Mouse (Mus musculus) embryonic facial prominence, embryonic 11.5 days (tissue): Measurements from ENCODE around the gene Rdh5. TPM values are rescaled to one million over a fixed set of nuclear protein-coding genes. Genes with fewer than 3 reads are reported as not detected.
A peak's percentile ranks its signal among the peaks of the same experiment; 100 is the strongest.

Experiments used
- ATAC-seq: fragments of 200-750 bp; cut with Nextera tagmentation; replicated peaks from 2 replicates; pipeline ENCODE4 v1.8.0; 2017; ENCODE audit warnings: low read depth; ENCODE audit not compliant: insufficient number of reproducible peaks, low FRiP score, low TSS enrichment
- DNase-seq: peaks from one replicate; pipeline ENCODE4 v3.0.0-alpha.2; 2015; ENCODE audit warnings: low spot score
- H3K27ac ChIP-seq: fragments of 300-500 bp; sonication (generic); replicated peaks from 2 replicates; pipeline ENCODE4 v1.5.1; 2014; ENCODE audit warnings: mild to moderate bottlenecking, low read depth, low read length, control low read depth
- H3K27me3 ChIP-seq: fragments of 300-500 bp; sonication (generic); 2 replicates; pipeline ENCODE4 v1.6.1; 2014; ENCODE audit warnings: mild to moderate bottlenecking, low read length, moderate library complexity, mixed read lengths; ENCODE audit not compliant: control insufficient read depth, insufficient read depth
- H3K36me3 ChIP-seq: fragments of 300-500 bp; sonication (generic); replicated peaks from 2 replicates; pipeline ENCODE4 v1.6.1; 2014; ENCODE audit warnings: low read depth, mild to moderate bottlenecking, low read length, moderate library complexity, mixed read lengths; ENCODE audit not compliant: control insufficient read depth, insufficient read depth
- H3K4me1 ChIP-seq: fragments of 300-500 bp; sonication (generic); 2 replicates; pipeline ENCODE4 v1.6.1; 2014; ENCODE audit warnings: low read length, mixed read lengths; ENCODE audit not compliant: control insufficient read depth, insufficient read depth
- H3K4me2 ChIP-seq: fragments of 300-500 bp; sonication (generic); 2 replicates; pipeline ENCODE4 v1.6.1; 2014; ENCODE audit warnings: low read depth, mild to moderate bottlenecking, control low read depth, low read length, moderate library complexity
- H3K4me3 ChIP-seq: fragments of 300-500 bp; sonication (generic); 2 replicates; pipeline ENCODE4 v1.5.1; 2014; ENCODE audit warnings: low read depth, low read length, control low read depth
- H3K9ac ChIP-seq: fragments of 300-500 bp; sonication (generic); replicated peaks from 2 replicates; pipeline ENCODE4 v1.6.1; 2014; ENCODE audit warnings: mild to moderate bottlenecking, control low read depth, low read length
- H3K9me3 ChIP-seq: fragments of 300-500 bp; sonication (generic); replicated peaks from 2 replicates; pipeline ENCODE4 v1.6.1; 2016; ENCODE audit warnings: mild to moderate bottlenecking, low read length, inconsistent platforms, mixed read lengths; ENCODE audit not compliant: control insufficient read depth
- WGBS: fragments of 180-500 bp; shearing (Covaris S2); extraction: QIAGEN DNeasy Blood & Tissue Kit; methylation state at CpG from one replicate; pipeline ENCODE4 v1.1.7; 2014; 5-methylcytosine and 5-hydroxymethylcytosine counted together
- polyA plus RNA-seq: library from polyadenylated mRNA; unstranded; fragments of >200 nt; fragmentation: Nextera tagmentation; extraction: Ambion mirVana; gene quantifications from 2 replicates; pipeline ENCODE4 v1.2.1, GENCODE M21; 2014

Gene Rdh5
- polyA plus RNA-seq, 1 experiment from 2014 or later: 9.2 TPM

GRCm38 (mm10) chr10:128923013-128923691 lies 464 bp upstream of the Rdh5 start:
- Histone ChIP-seq H3K4me2 (peak overlapping the region; percentile 69), H3K9ac (peak overlapping the region; percentile 73), H3K27ac (peak overlapping the region; percentile 54), H3K36me3 (no peaks in the 10 kb centered on the region; the same call in 1 of the 2 replicates), H3K27me3 (no peaks in the 10 kb centered on the region), H3K4me3 (peak overlapping the region; percentile 86), H3K9me3 (no peaks in the 10 kb centered on the region), H3K4me1 (no peaks in the 10 kb centered on the region; the same call in 1 of the 2 replicates)
- WGBS: under 1% methylated on average over 42 of the region's 42 CpGs
- DNase-seq: peak; percentile 91
- ATAC-seq: peak; percentile 92

- WGBS: 71% methylated on average over 16 of the region's 16 CpGs
- Histone ChIP-seq H3K36me3 (no peaks in the 10 kb centered on the region; the same call in 1 of the 2 replicates), H3K9ac (peak overlapping the region; percentile 73), H3K4me3 (peak overlapping the region; percentile 86), H3K4me2 (peak overlapping the region; percentile 69), H3K4me1 (no peaks in the 10 kb centered on the region; the same call in 1 of the 2 replicates), H3K9me3 (no peaks in the 10 kb centered on the region), H3K27ac (no peak overlapping the region), H3K27me3 (no peaks in the 10 kb centered on the region)
- DNase-seq (no peak), ATAC-seq (no peak)
Observed at GRCm38 (mm10) chr10:128921883-128922821, 536 bp downstream of the Rdh5 start.

GRCm38 (mm10) chr10:128921251-128921650 lies 1.4 kb downstream of the Rdh5 start:
- no peak overlapping the region for H3K4me3 ChIP-seq
- no peaks in the 10 kb centered on the region; the same call in 1 of the 2 replicates for H3K36me3 ChIP-seq
- no peaks in the 10 kb centered on the region; the same call in 1 of the 2 replicates for H3K4me1 ChIP-seq
- no peak overlapping the region for H3K27ac ChIP-seq
- DNase-seq (no peak), ATAC-seq (no peak)
- no peaks in the 10 kb centered on the region for H3K27me3 ChIP-seq
- no peaks in the 10 kb centered on the region for H3K9me3 ChIP-seq
- no peak overlapping the region for H3K9ac ChIP-seq
- no peak overlapping the region for H3K4me2 ChIP-seq
- 47% methylated on average over 1 of the region's 1 CpGs for WGBS

- no peak for ATAC-seq
- DNase-seq: peak; percentile 66
- Histone ChIP-seq H3K4me3 (no peak overlapping the region), H3K9ac (no peak overlapping the region), H3K27ac (no peak overlapping the region; the same call in 1 of the 2 replicates), H3K9me3 (no peaks in the 10 kb centered on the region), H3K4me2 (no peak overlapping the region), H3K27me3 (no peaks in the 10 kb centered on the region), H3K36me3 (no peaks in the 10 kb centered on the region; the same call in 1 of the 2 replicates), H3K4me1 (no peaks in the 10 kb centered on the region; the same call in 1 of the 2 replicates)
- 43% methylated on average over 3 of the region's 3 CpGs for WGBS
Observed at GRCm38 (mm10) chr10:128920736-128921161, 1.9 kb downstream of the Rdh5 start.

GRCm38 (mm10) chr10:128919966-128920365 lies 2.7 kb downstream of the Rdh5 start:
- Histone ChIP-seq H3K9me3 (no peaks in the 10 kb centered on the region), H3K9ac (no peak overlapping the region), H3K4me1 (no peaks in the 10 kb centered on the region; the same call in 1 of the 2 replicates), H3K4me3 (no peak overlapping the region), H3K4me2 (no peak overlapping the region), H3K27ac (no peak overlapping the region), H3K36me3 (no peaks in the 10 kb centered on the region; the same call in 1 of the 2 replicates), H3K27me3 (no peaks in the 10 kb centered on the region)
- ATAC-seq (no peak), DNase-seq (no peak)
- WGBS: 76% methylated on average over 7 of the region's 7 CpGs

GRCm38 (mm10) chr10:128919203-128919631 lies 3.5 kb downstream of the Rdh5 start:
- no peak overlapping the region for H3K27ac ChIP-seq
- 15% methylated on average over 6 of the region's 6 CpGs for WGBS
- no peaks in the 10 kb centered on the region; the same call in 1 of the 2 replicates for H3K36me3 ChIP-seq
- no peak overlapping the region for H3K4me3 ChIP-seq
- H3K4me2 ChIP-seq: no peak overlapping the region
- H3K27me3 ChIP-seq: no peaks in the 10 kb centered on the region
- DNase-seq: no peak
- no peaks in the 10 kb centered on the region; the same call in 1 of the 2 replicates for H3K4me1 ChIP-seq
- no peak overlapping the region for H3K9ac ChIP-seq
- ATAC-seq: no peak
- no peaks in the 10 kb centered on the region for H3K9me3 ChIP-seq

- WGBS: 86% methylated on average over 7 of the region's 7 CpGs
- H3K4me2 ChIP-seq: no peak overlapping the region
- H3K36me3 ChIP-seq: no peaks in the 10 kb centered on the region; the same call in none of the 2 replicates
- no peak overlapping the region for H3K9ac ChIP-seq
- H3K27me3 ChIP-seq: no peaks in the 10 kb centered on the region
- no peak overlapping the region for H3K4me3 ChIP-seq
- H3K4me1 ChIP-seq: no peaks in the 10 kb centered on the region; the same call in 1 of the 2 replicates
- H3K27ac ChIP-seq: no peak overlapping the region
- ATAC-seq (no peak), DNase-seq (no peak)
- no peaks in the 10 kb centered on the region for H3K9me3 ChIP-seq
Observed at GRCm38 (mm10) chr10:128918246-128918645, 4.4 kb downstream of the Rdh5 start.
